Mouse (Mus musculus) brain, embryonic 14.5 days (tissue): ENCODE data around the gene Crkl.

Experiments
- CTCF ChIP-seq: fragments of 200-500 bp; IDR thresholded peaks from 2 replicates; pipeline ENCODE4 v1.5.1; 2012; ENCODE audit warnings: inconsistent platforms, mild to moderate bottlenecking, moderate library complexity, borderline replicate concordance; ENCODE audit not compliant: insufficient read depth, insufficient read length; ENCODE audit errors: extremely low read depth
- POLR2A ChIP-seq: fragments of 200-500 bp; IDR thresholded peaks from 2 replicates; pipeline ENCODE4 v1.6.1; 2012; ENCODE audit warnings: mild to moderate bottlenecking, inconsistent platforms, borderline replicate concordance; ENCODE audit not compliant: poor library complexity, insufficient read depth, insufficient read length, severe bottlenecking; ENCODE audit errors: extremely low read depth

GRCm38 (mm10) chr16:17499249-17499883, 47.6 kb downstream of the Crkl start:
- TF ChIP-seq POLR2A (no peak), CTCF (no peak)
